Mouse (Mus musculus): ENCODE data around the gene Atp2a2. TPM values are rescaled to one million over a fixed set of nuclear protein-coding genes. Genes with fewer than 3 reads are reported as not detected.
A peak's percentile ranks its signal among the peaks of the same experiment; 100 is the strongest.

Atp2a2 gene
- polyA plus RNA-seq, 1 experiment from 2014 or later: 42.4 TPM

GRCm38 (mm10) chr5:122507396-122507795, 5.4 kb upstream of the Atp2a2 start:
- no peaks in the 10 kb centered on the region for H3K27me3 ChIP-seq
- H3K27ac ChIP-seq: no peak overlapping the region
- peaks cover 28% of the 10 kb centered on the region for H3K4me1 ChIP-seq (replicated peaks)
- H3K36me3 ChIP-seq: no peaks in the 10 kb centered on the region
- H3K9me3 ChIP-seq: peaks cover 3% of the 10 kb centered on the region; the same call in 1 of the 2 replicates
- no peak for ATAC-seq (ENCODE audit: insufficient number of reproducible peaks, insufficient read depth, low FRiP score, low TSS enrichment, low read depth)
- H3K4me3 ChIP-seq (replicated peaks): no peak overlapping the region
- no peak overlapping the region for H3K4me2 ChIP-seq
- no peak overlapping the region for H3K9ac ChIP-seq (replicated peaks)

GRCm38 (mm10) chr5:122506462-122506861, 4.4 kb upstream of the Atp2a2 start:
- Histone ChIP-seq H3K4me1 (replicated peaks) (peaks cover 26% of the 10 kb centered on the region), H3K9ac (replicated peaks) (no peak overlapping the region), H3K4me2 (no peak overlapping the region), H3K27me3 (no peaks in the 10 kb centered on the region), H3K4me3 (replicated peaks) (no peak overlapping the region), H3K27ac (no peak overlapping the region), H3K9me3 (peaks cover 3% of the 10 kb centered on the region; the same call in 1 of the 2 replicates), H3K36me3 (no peaks in the 10 kb centered on the region)
- ATAC-seq (ENCODE audit: insufficient number of reproducible peaks, insufficient read depth, low FRiP score, low TSS enrichment, low read depth): no peak
- 83% methylated on average over 3 of the region's 3 CpGs for WGBS

DNA sequence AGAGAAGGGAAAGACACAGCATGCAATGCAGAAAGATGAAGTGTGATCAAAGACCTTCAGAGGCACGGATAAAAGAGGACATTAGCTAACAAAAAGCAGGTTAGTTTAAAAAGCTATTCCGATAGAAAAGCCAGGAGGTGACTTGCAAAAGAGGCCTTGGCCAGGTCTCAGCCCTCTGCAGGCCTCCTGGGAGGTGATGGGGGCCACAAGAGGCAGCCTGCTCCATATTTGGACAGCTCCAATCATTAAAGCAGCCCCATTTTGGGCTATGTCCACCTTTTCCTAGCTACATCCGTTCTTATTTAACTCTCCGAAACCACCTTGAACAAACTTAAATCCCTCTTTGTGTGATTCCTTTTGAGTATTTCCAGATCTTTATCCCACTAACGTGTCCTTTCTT, 3.5 kb upstream of the Atp2a2 start:
- no peak for ATAC-seq (ENCODE audit: insufficient number of reproducible peaks, insufficient read depth, low FRiP score, low TSS enrichment, low read depth)
- 61% methylated on average over 5 of the region's 5 CpGs for WGBS
- no peak overlapping the region for H3K4me3 ChIP-seq (replicated peaks)

DNA sequence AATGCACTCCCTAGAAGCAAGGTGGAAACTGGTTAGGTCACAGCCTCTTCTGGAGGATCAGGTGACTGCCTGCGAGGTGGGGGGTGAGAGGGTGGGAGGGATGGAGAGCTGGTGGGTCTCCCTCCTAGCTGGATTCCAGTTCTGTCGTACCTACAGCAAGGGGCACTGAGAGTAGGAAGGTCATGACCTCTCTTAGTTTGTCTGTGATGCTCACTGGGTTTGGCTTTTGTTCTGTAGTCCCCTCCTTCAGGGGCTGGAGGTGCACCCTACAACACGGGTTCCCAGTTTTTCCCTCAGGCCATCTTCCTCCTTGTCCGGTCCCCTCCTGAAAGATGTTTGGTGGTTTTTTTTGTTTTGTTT, 1.7 kb upstream of the Atp2a2 start:
- Histone ChIP-seq H3K9me3 (peaks cover 3% of the 10 kb centered on the region; the same call in 1 of the 2 replicates), H3K4me3 (replicated peaks) (no peak overlapping the region), H3K4me2 (no peak overlapping the region), H3K9ac (replicated peaks) (no peak overlapping the region), H3K27me3 (no peaks in the 10 kb centered on the region), H3K4me1 (replicated peaks) (peaks cover 24% of the 10 kb centered on the region), H3K36me3 (0 out of 2 replicates have a peak, but pooled peaks cover 3% of the 10 kb centered on the region), H3K27ac (no peak overlapping the region)
- WGBS: 24% methylated on average over 4 of the region's 4 CpGs
- ATAC-seq (ENCODE audit: insufficient number of reproducible peaks, insufficient read depth, low FRiP score, low TSS enrichment, low read depth): no peak

More for the DNA sequence above, 3.5 kb upstream of the Atp2a2 start:
- Histone ChIP-seq H3K9me3 (peaks cover 3% of the 10 kb centered on the region; the same call in 1 of the 2 replicates), H3K9ac (replicated peaks) (no peak overlapping the region), H3K27ac (no peak overlapping the region), H3K4me2 (no peak overlapping the region), H3K27me3 (no peaks in the 10 kb centered on the region), H3K4me1 (replicated peaks) (peaks cover 17% of the 10 kb centered on the region; the same call in 1 of the 2 replicates), H3K36me3 (no peaks in the 10 kb centered on the region)

DNA sequence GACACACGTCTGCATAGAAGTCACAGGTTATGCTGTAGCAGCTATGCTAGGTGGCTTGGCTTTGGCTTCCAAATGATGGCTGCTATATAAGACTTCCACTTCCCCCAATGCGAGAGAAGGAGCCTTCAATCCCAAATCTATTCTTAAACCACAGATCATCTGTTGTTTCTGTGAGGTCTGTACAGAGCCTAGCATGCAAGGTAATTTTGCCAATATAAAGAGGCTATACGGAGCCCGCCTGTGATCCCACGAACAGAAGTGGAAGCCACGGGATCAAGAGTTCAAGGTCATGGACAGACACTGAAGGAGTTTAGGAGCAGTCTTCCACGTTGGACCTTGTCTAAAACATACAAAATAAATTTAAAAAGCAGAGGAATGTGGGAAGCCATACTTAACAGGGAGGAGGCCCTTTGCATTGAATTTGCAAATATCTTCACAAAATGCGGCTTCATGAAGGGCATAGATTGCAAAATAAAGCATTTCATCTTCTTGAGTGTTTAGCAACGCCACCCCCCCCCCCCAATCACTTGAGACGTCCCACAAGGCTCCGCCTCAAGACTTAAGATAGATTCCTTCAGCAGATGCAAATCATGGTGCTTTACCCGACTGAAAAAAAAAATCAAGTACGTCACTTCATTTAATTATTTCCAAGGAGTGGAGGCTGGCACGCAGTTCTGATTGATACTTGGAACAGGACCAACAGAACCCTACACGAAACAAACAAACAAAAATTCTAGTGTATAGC, 1.2 kb upstream of the Atp2a2 start:
- H3K4me1 ChIP-seq (replicated peaks): peaks cover 28% of the 10 kb centered on the region
- H3K27ac ChIP-seq: no peak overlapping the region
- no peaks in the 10 kb centered on the region for H3K27me3 ChIP-seq
- peak overlapping the region; percentile 79 for H3K9ac ChIP-seq (replicated peaks)
- 0 out of 2 replicates have a peak, but pooled peaks cover 7% of the 10 kb centered on the region for H3K36me3 ChIP-seq
- peaks cover 3% of the 10 kb centered on the region; the same call in 1 of the 2 replicates for H3K9me3 ChIP-seq
- WGBS: 48% methylated on average over 15 of the region's 15 CpGs
- peak overlapping the region; percentile 83 for H3K4me2 ChIP-seq
- ATAC-seq (ENCODE audit: insufficient number of reproducible peaks, insufficient read depth, low FRiP score, low TSS enrichment, low read depth): no peak
- H3K4me3 ChIP-seq (replicated peaks): peak overlapping the region; percentile 96

- H3K4me3 ChIP-seq (replicated peaks): peak overlapping the region; percentile 96
- peak; percentile 39 for ATAC-seq (ENCODE audit: insufficient number of reproducible peaks, insufficient read depth, low FRiP score, low TSS enrichment, low read depth)
- H3K36me3 ChIP-seq: peaks cover 22% of the 10 kb centered on the region
- H3K27me3 ChIP-seq: no peaks in the 10 kb centered on the region
- H3K9me3 ChIP-seq: peaks cover under 1% of the 10 kb centered on the region; the same call in 1 of the 2 replicates
- H3K27ac ChIP-seq: peak overlapping the region; percentile 99
- H3K4me1 ChIP-seq (replicated peaks): peaks cover 34% of the 10 kb centered on the region
- H3K9ac ChIP-seq (replicated peaks): peak overlapping the region; percentile 99
- WGBS: under 1% methylated on average over 111 of the region's 113 CpGs
- H3K4me2 ChIP-seq: peak overlapping the region; percentile 83
Measured at GRCm38 (mm10) chr5:122501101-122502076, 636 bp downstream of the Atp2a2 start.

DNA sequence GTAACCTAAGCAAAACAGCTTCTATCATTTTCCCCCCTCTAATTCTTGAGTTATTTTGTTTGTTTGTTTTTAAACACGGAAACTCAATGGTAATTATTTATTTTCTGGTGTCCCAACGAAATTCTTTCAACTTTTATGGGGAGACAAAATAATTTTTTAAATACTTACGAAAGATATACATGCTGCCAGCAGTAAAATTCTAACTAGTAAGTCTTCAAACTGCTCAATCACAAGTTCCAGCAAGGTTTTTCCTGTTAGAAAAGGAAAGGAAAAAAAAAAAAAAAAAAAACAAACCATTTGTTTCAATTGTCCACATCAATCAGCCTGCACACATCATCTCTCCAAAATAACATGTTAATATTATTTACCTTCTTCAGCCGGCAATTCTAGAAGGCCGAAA, 1.5 kb downstream of the Atp2a2 start:
- Histone ChIP-seq H3K4me2 (peak overlapping the region; percentile 83), H3K4me3 (replicated peaks) (peak overlapping the region; percentile 96), H3K4me1 (replicated peaks) (peaks cover 34% of the 10 kb centered on the region), H3K27ac (no peak overlapping the region), H3K27me3 (no peaks in the 10 kb centered on the region), H3K9me3 (no peaks in the 10 kb centered on the region), H3K9ac (replicated peaks) (peak overlapping the region; percentile 99), H3K36me3 (peaks cover 30% of the 10 kb centered on the region)
- 33% methylated on average over 5 of the region's 5 CpGs for WGBS
- ATAC-seq (ENCODE audit: insufficient number of reproducible peaks, insufficient read depth, low FRiP score, low TSS enrichment, low read depth): no peak

GRCm38 (mm10) chr5:122500141-122500540, 1.9 kb downstream of the Atp2a2 start:
- Histone ChIP-seq H3K4me3 (replicated peaks) (peak overlapping the region; percentile 96), H3K27me3 (no peaks in the 10 kb centered on the region), H3K27ac (no peak overlapping the region), H3K4me2 (peak overlapping the region; percentile 83), H3K9me3 (no peaks in the 10 kb centered on the region), H3K9ac (replicated peaks) (peak overlapping the region; percentile 37), H3K36me3 (peaks cover 34% of the 10 kb centered on the region), H3K4me1 (replicated peaks) (peaks cover 34% of the 10 kb centered on the region)
- 51% methylated on average over 4 of the region's 4 CpGs for WGBS
- ATAC-seq (ENCODE audit: insufficient number of reproducible peaks, insufficient read depth, low FRiP score, low TSS enrichment, low read depth): no peak

- H3K9me3 ChIP-seq: no peaks in the 10 kb centered on the region
- H3K36me3 ChIP-seq: peaks cover 52% of the 10 kb centered on the region
- 0 out of 2 replicates have a peak overlapping the region, but pooled peaks have one; percentile 18 for H3K9ac ChIP-seq (replicated peaks)
- no peaks in the 10 kb centered on the region for H3K27me3 ChIP-seq
- 63% methylated on average over 2 of the region's 2 CpGs for WGBS
- ATAC-seq (ENCODE audit: insufficient number of reproducible peaks, insufficient read depth, low FRiP score, low TSS enrichment, low read depth): no peak
- H3K4me2 ChIP-seq: peak overlapping the region; percentile 13; the same call in 1 of the 2 replicates
- H3K27ac ChIP-seq: no peak overlapping the region
- H3K4me3 ChIP-seq (replicated peaks): no peak overlapping the region
- H3K4me1 ChIP-seq (replicated peaks): peaks cover 30% of the 10 kb centered on the region
Measured at GRCm38 (mm10) chr5:122498046-122498445, 4.0 kb downstream of the Atp2a2 start.

- H3K36me3 ChIP-seq: peaks cover 62% of the 10 kb centered on the region
- peaks cover 26% of the 10 kb centered on the region for H3K4me1 ChIP-seq (replicated peaks)
- no peak for ATAC-seq (ENCODE audit: insufficient number of reproducible peaks, insufficient read depth, low FRiP score, low TSS enrichment, low read depth)
- 88% methylated on average over 4 of the region's 4 CpGs for WGBS
- no peak overlapping the region for H3K4me3 ChIP-seq (replicated peaks)
- H3K27ac ChIP-seq: no peak overlapping the region
- H3K4me2 ChIP-seq: no peak overlapping the region
- H3K9ac ChIP-seq (replicated peaks): no peak overlapping the region
- H3K27me3 ChIP-seq: no peaks in the 10 kb centered on the region
- no peaks in the 10 kb centered on the region for H3K9me3 ChIP-seq
Measured at GRCm38 (mm10) chr5:122496990-122497389, 5.0 kb downstream of the Atp2a2 start.

DNA sequence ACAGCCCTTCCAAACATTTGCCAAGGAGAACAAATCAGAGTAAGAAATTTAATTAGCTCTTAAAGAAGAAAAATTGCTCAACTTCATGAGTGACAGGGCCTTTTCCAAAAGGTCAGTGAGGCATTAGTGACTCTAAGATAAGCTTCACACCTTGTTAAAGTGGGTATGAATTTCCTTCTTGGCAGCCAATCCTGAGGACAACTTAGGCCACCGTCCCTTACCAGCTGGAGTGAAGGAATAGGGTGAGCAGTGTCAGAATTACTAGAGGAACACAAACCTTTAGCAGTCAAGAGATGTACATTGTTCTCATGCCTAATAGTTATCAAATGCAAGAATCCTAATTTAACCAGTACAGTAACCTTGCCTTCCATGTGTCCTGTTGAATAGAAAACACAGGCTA, 7.6 kb downstream of the Atp2a2 start:
- Histone ChIP-seq H3K36me3 (peaks cover 82% of the 10 kb centered on the region), H3K4me3 (replicated peaks) (no peak overlapping the region), H3K9ac (replicated peaks) (no peak overlapping the region), H3K27me3 (no peaks in the 10 kb centered on the region), H3K27ac (no peak overlapping the region), H3K4me1 (replicated peaks) (peaks cover 16% of the 10 kb centered on the region), H3K9me3 (no peaks in the 10 kb centered on the region), H3K4me2 (no peak overlapping the region)
- ATAC-seq (ENCODE audit: insufficient number of reproducible peaks, insufficient read depth, low FRiP score, low TSS enrichment, low read depth): no peak
- WGBS: 60% methylated on average over 1 of the region's 1 CpGs

All from limb, embryonic 12.5 days (tissue).